Mouse (Mus musculus) erythroblast, embryonic 14.5 days (primary cell): ENCODE measurements around the gene Nnat.

Source experiments
- GATA1 ChIP-seq: IDR thresholded peaks from 2 replicates; pipeline ENCODE4 v1.6.1; 2012; ENCODE audit warnings: low read length, inconsistent platforms, mixed read lengths
- TAL1 ChIP-seq: IDR thresholded peaks from 3 replicates; pipeline ENCODE4 v1.6.1; 2012; ENCODE audit warnings: low read length, inconsistent platforms, mixed read lengths

DNA sequence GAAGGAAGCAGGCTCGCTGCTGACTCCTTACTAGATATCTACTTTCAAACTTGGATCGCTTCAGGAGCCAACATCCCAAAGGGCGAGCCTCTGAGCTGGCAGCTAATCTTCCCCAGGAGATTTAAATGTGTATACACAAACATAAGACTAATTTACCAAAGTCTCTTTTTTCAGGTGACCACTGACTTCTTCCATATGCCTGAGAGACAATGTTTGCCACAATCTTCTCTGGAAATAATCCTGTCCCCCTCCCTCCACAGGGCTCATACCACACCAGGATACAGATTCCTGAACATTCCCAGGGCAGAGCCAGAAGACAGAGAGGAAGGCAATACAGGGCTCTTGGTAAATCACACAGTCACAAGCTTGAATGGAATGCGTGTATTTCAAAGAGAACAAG is 4.8 kb downstream of the Nnat start:
- no peak for TF ChIP-seq GATA1
- no peak for TF ChIP-seq TAL1
